Mouse (Mus musculus) hindbrain, postnatal 0 days (tissue): ENCODE measurements around the gene Parvg. TPM values are rescaled to one million over a fixed set of nuclear protein-coding genes. Genes with fewer than 3 reads are reported as not detected.
"Not testable (repeated sequence)": the region's sequence is repeated elsewhere in the genome, so short reads cannot be mapped to it uniquely, and the experiment has no call there.

Experiments used
- ATAC-seq: fragments of 200-750 bp; cut with Nextera tagmentation; 2 replicates; pipeline ENCODE4 v1.8.0; 2017; ENCODE audit warnings: mild to moderate bottlenecking, moderate TSS enrichment, moderate library complexity
- DNase-seq: peaks from one replicate; pipeline ENCODE4 v3.0.0-alpha.2; 2015; ENCODE audit warnings: low spot score
- H3K27ac ChIP-seq: fragments of 300-500 bp; sonication (generic); 2 replicates; pipeline ENCODE4 v1.5.1; 2014; ENCODE audit warnings: mild to moderate bottlenecking
- H3K27me3 ChIP-seq: fragments of 300-500 bp; sonication (generic); 2 replicates; pipeline ENCODE4 v1.6.1; 2014; ENCODE audit warnings: low read length, mixed read lengths; ENCODE audit not compliant: insufficient read depth
- H3K36me3 ChIP-seq: fragments of 300-500 bp; sonication (generic); 2 replicates; pipeline ENCODE4 v1.6.1; 2014; ENCODE audit warnings: low read length, mixed read lengths; ENCODE audit not compliant: insufficient read depth
- H3K4me1 ChIP-seq: fragments of 300-500 bp; sonication (generic); 2 replicates; pipeline ENCODE4 v1.6.1; 2014; ENCODE audit warnings: antibody characterized with exemption, low read length, mixed read lengths; ENCODE audit not compliant: insufficient read depth
- H3K4me2 ChIP-seq: fragments of 300-500 bp; sonication (generic); 2 replicates; pipeline ENCODE4 v1.6.1; 2014; ENCODE audit warnings: low read depth, mild to moderate bottlenecking, low read length, moderate library complexity, mixed read lengths
- H3K4me3 ChIP-seq: fragments of 300-500 bp; sonication (generic); 2 replicates; pipeline ENCODE4 v1.5.1; 2014; ENCODE audit warnings: low read length
- H3K9ac ChIP-seq: fragments of 300-500 bp; sonication (generic); replicated peaks from 2 replicates; pipeline ENCODE4 v1.6.1; 2014; ENCODE audit warnings: mild to moderate bottlenecking, low read length, moderate library complexity, mixed read lengths
- H3K9me3 ChIP-seq: fragments of 300-500 bp; sonication (generic); 2 replicates; pipeline ENCODE4 v1.6.1; 2016; ENCODE audit warnings: low read length, mixed read lengths
- CTCF ChIP-seq: IDR thresholded peaks from 2 replicates; pipeline ENCODE4 v1.5.1; 2016; ENCODE audit warnings: antibody characterized with exemption, control low read depth, low read depth
- WGBS: fragments of 180-500 bp; shearing (Covaris S2); extraction: QIAGEN DNeasy Blood & Tissue Kit; methylation state at CpG from one replicate; pipeline ENCODE4 v1.1.7; 2014; 5-methylcytosine and 5-hydroxymethylcytosine counted together
- polyA plus RNA-seq: library from polyadenylated mRNA; unstranded; fragments of >200 nt; fragmentation: Nextera tagmentation; extraction: Ambion mirVana; gene quantifications from 2 replicates; pipeline ENCODE4 v1.2.1, GENCODE M21; 2015
- total RNA-seq: library from RNA; depleted of rRNA; stranded (reverse); fragments of >200 nt; gene quantifications from 2 replicates; pipeline ENCODE4 v1.2.3, GENCODE M21; 2014

The Parvg gene
- total and polyA plus RNA-seq, 2 experiments from 2014 or later = 1.4 to 1.9 TPM

GRCm38 (mm10) chr15:84282206-84283085 is 41.4 kb upstream of the Parvg start:
- H3K9ac ChIP-seq = no peak overlapping the region
- H3K9me3 ChIP-seq = no peaks in the 10 kb centered on the region
- 65% methylated on average over 20 of the region's 20 CpGs for WGBS
- H3K36me3 ChIP-seq = no peaks in the 10 kb centered on the region
- 0 out of 2 replicates have a peak, but pooled peaks cover 5% of the 10 kb centered on the region for H3K4me1 ChIP-seq
- no peak overlapping the region for H3K27ac ChIP-seq
- TF ChIP-seq CTCF = no peak
- no peak overlapping the region for H3K4me2 ChIP-seq
- H3K27me3 ChIP-seq = no peaks in the 10 kb centered on the region
- ATAC-seq (no peak), DNase-seq (no peak)
- H3K4me3 ChIP-seq = no peak overlapping the region

- WGBS = 66% methylated on average over 5 of the region's 5 CpGs
- no peaks in the 10 kb centered on the region for H3K27me3 ChIP-seq
- H3K4me2 ChIP-seq = no peak overlapping the region
- no peaks in the 10 kb centered on the region for H3K36me3 ChIP-seq
- DNase-seq (peak; percentile 41), ATAC-seq (no peak)
- H3K27ac ChIP-seq = no peak overlapping the region
- TF ChIP-seq CTCF = peak; percentile 66
- H3K4me3 ChIP-seq = no peak overlapping the region
- no peaks in the 10 kb centered on the region for H3K9me3 ChIP-seq
- 0 out of 2 replicates have a peak, but pooled peaks cover 5% of the 10 kb centered on the region for H3K4me1 ChIP-seq
- no peak overlapping the region for H3K9ac ChIP-seq
Observed at GRCm38 (mm10) chr15:84284059-84284458, 39.8 kb upstream of the Parvg start.

GRCm38 (mm10) chr15:84285453-84285852 is 38.4 kb upstream of the Parvg start:
- no peak for TF ChIP-seq CTCF
- Histone ChIP-seq H3K9me3 (no peaks in the 10 kb centered on the region), H3K4me2 (no peak overlapping the region), H3K4me1 (0 out of 2 replicates have a peak, but pooled peaks cover 5% of the 10 kb centered on the region), H3K9ac (no peak overlapping the region), H3K4me3 (no peak overlapping the region), H3K27me3 (no peaks in the 10 kb centered on the region), H3K36me3 (no peaks in the 10 kb centered on the region), H3K27ac (no peak overlapping the region)
- DNase-seq (peak; percentile 46), ATAC-seq (no peak)
- WGBS = 58% methylated on average over 7 of the region's 7 CpGs

- not testable (repeated sequence) for DNase-seq, H3K9me3 ChIP-seq, H3K27me3 ChIP-seq, H3K4me2 ChIP-seq, ATAC-seq, H3K36me3 ChIP-seq, H3K9ac ChIP-seq, H3K4me1 ChIP-seq, H3K27ac ChIP-seq, H3K4me3 ChIP-seq
- 95% methylated on average over 1 of the region's 1 CpGs for WGBS
Observed at GRCm38 (mm10) chr15:84288953-84289352, 34.9 kb upstream of the Parvg start.

GRCm38 (mm10) chr15:84291097-84291496 is 32.7 kb upstream of the Parvg start:
- Histone ChIP-seq H3K27me3 (no peaks in the 10 kb centered on the region), H3K4me1 (no peaks in the 10 kb centered on the region), H3K4me2 (no peak overlapping the region), H3K9ac (no peak overlapping the region), H3K4me3 (no peak overlapping the region), H3K27ac (no peak overlapping the region), H3K9me3 (no peaks in the 10 kb centered on the region), H3K36me3 (no peaks in the 10 kb centered on the region)
- TF ChIP-seq CTCF = no peak
- no peak for DNase-seq
- no peak for ATAC-seq
- WGBS = 92% methylated on average over 5 of the region's 5 CpGs

GRCm38 (mm10) chr15:84293590-84293989 is 30.2 kb upstream of the Parvg start:
- H3K4me1 ChIP-seq = peaks cover 4% of the 10 kb centered on the region; the same call in 1 of the 2 replicates
- H3K27me3 ChIP-seq = no peaks in the 10 kb centered on the region
- H3K36me3 ChIP-seq = no peaks in the 10 kb centered on the region
- H3K27ac ChIP-seq = no peak overlapping the region
- no peak for ATAC-seq
- no peak overlapping the region for H3K4me2 ChIP-seq
- H3K4me3 ChIP-seq = no peak overlapping the region
- no peak for DNase-seq
- no peak overlapping the region for H3K9ac ChIP-seq
- WGBS = 66% methylated on average over 12 of the region's 12 CpGs
- no peaks in the 10 kb centered on the region for H3K9me3 ChIP-seq
- TF ChIP-seq CTCF = no peak

GRCm38 (mm10) chr15:84294391-84294790 is 29.4 kb upstream of the Parvg start:
- ATAC-seq (peak; percentile 33; the same call in 1 of the 2 replicates), DNase-seq (no peak)
- Histone ChIP-seq H3K4me1 (peaks cover 12% of the 10 kb centered on the region), H3K4me3 (no peak overlapping the region), H3K9ac (no peak overlapping the region), H3K27ac (no peak overlapping the region), H3K36me3 (no peaks in the 10 kb centered on the region), H3K4me2 (no peak overlapping the region), H3K9me3 (no peaks in the 10 kb centered on the region), H3K27me3 (no peaks in the 10 kb centered on the region)
- TF ChIP-seq CTCF = no peak
- WGBS = 52% methylated on average over 5 of the region's 9 CpGs
